Mouse (Mus musculus) CH12.LX (cell line): ENCODE results near the gene Gm16506.
"Not testable (repeated sequence)": the region's sequence is repeated elsewhere in the genome, so short reads cannot be mapped to it uniquely, and the experiment has no call there.

Source experiments
- CTCF ChIP-seq, 2 experiments: IDR thresholded peaks in 1 of 2; conservative IDR thresholded peaks in 1 of 2; 2 replicates each; pipeline ENCODE4 v1.5.1; 2011 to 2012; ENCODE audit warnings: low read depth in 2 of 2, low read length in 2 of 2, improper control_type of control experiment in 1 of 2, inconsistent platforms in 1 of 2, mild to moderate bottlenecking in 1 of 2, moderate library complexity in 1 of 2
- EP300 ChIP-seq: IDR thresholded peaks from 2 replicates; pipeline ENCODE4 v1.6.1; 2011; ENCODE audit warnings: low read length, improper control_type of control experiment
- MAFK ChIP-seq: IDR thresholded peaks from 2 replicates; pipeline ENCODE4 v1.6.1; 2011; ENCODE audit warnings: low read length, improper control_type of control experiment; ENCODE audit not compliant: insufficient replicate concordance
- POLR2A ChIP-seq: IDR thresholded peaks from 2 replicates; pipeline ENCODE4 v1.6.1; 2011; ENCODE audit warnings: low read depth, mild to moderate bottlenecking, improper control_type of control experiment, low read length
- POLR2AphosphoS2 ChIP-seq: IDR thresholded peaks from 2 replicates; pipeline ENCODE4 v1.6.1; 2011; ENCODE audit warnings: low read depth, low read length, improper control_type of control experiment
- SMC3 ChIP-seq: IDR thresholded peaks from 2 replicates; pipeline ENCODE4 v1.6.1; 2011; ENCODE audit warnings: low read depth, low read length, improper control_type of control experiment
- TBP ChIP-seq: conservative IDR thresholded peaks from 2 replicates; pipeline ENCODE4 v1.6.1; 2011; ENCODE audit warnings: low read depth, low read length, improper control_type of control experiment
- TCF12 ChIP-seq: IDR thresholded peaks from 2 replicates; pipeline ENCODE4 v1.6.1; 2014; ENCODE audit warnings: low read depth, mild to moderate bottlenecking, inconsistent platforms, low read length, improper control_type of control experiment
- USF2 ChIP-seq: conservative IDR thresholded peaks from 2 replicates; pipeline ENCODE4 v1.6.1; 2011; ENCODE audit warnings: low read depth, low read length, improper control_type of control experiment
- ZNF384 ChIP-seq: IDR thresholded peaks from 2 replicates; pipeline ENCODE4 v1.6.1; 2012; ENCODE audit warnings: low read depth, low read length, improper control_type of control experiment, inconsistent platforms

DNA sequence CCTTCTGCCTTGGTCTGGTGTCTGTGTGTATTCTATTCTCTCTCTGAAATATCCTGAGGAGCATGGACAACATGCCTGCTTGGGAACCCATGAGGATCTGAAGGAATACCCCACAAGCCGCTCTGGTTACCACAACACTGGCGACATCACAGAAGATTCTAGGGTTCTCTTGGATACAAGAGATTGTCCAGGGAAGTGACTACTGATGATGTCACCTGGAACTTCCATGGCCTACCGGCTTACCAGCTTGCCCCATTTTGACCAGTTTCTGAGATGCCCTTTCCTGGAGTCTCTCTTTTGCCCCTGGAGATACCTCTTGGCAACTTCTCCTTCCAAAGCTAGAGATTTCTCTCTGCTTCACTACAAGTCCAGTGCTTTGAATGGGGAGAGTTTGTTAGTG is at the start of gene Gm16506:
- not testable (repeated sequence) for TF ChIP-seq POLR2A; SMC3; ZNF384; EP300; CTCF (conservative IDR thresholded peaks at IDR 0.05 in 1 of 2, IDR thresholded peaks at IDR 0.05 in 1 of 2; ENCODE audit: low read depth in 2 of 2, low read length in 2 of 2); MAFK; POLR2AphosphoS2; USF2; TCF12; TBP
